Mouse (Mus musculus): ENCODE measurements at regions not wholly inside any gene's neighbourhood (a gene's known extent, or its start where the extent isn't known, plus 50 kb on each side); places are given as distances from the start of the nearest gene placed in this dataset.

- DNase-seq (ENCODE audit: low spot score) (no peak), ATAC-seq (ENCODE audit: low FRiP score) (no peak)
- Histone ChIP-seq H3K9me3 (ENCODE audit: control insufficient read depth, low read length) (no peaks in the 10 kb centered on the region), H3K36me3 (ENCODE audit: control insufficient read depth, insufficient read depth, low read length) (no peaks in the 10 kb centered on the region), H3K4me2 (replicated peaks; ENCODE audit: low read depth, low read length) (no peak overlapping the region), H3K4me3 (ENCODE audit: low read depth, low read length) (no peak overlapping the region), H3K9ac (ENCODE audit: low read depth, low read length) (no peak overlapping the region), H3K4me1 (replicated peaks; ENCODE audit: control insufficient read depth, insufficient read depth, low read length) (no peaks in the 10 kb centered on the region), H3K27ac (ENCODE audit: low read depth, low read length) (no peak overlapping the region), H3K27me3 (ENCODE audit: control insufficient read depth, insufficient read depth, low read length) (no peaks in the 10 kb centered on the region)
- 88% methylated on average over 3 of the region's 3 CpGs for WGBS
Observed at GRCm38 (mm10) chr13:26338795-26339194, 431.2 kb downstream of the Hdgfl1 start.

GRCm38 (mm10) chr13:26325066-26325465 is 444.9 kb downstream of the Hdgfl1 start:
- no peaks in the 10 kb centered on the region for H3K27me3 ChIP-seq (ENCODE audit: control insufficient read depth, insufficient read depth, low read length)
- DNase-seq (ENCODE audit: low spot score) (no peak), ATAC-seq (ENCODE audit: low FRiP score) (no peak)
- no peaks in the 10 kb centered on the region for H3K4me1 ChIP-seq (replicated peaks; ENCODE audit: control insufficient read depth, insufficient read depth, low read length)
- no peak overlapping the region for H3K4me2 ChIP-seq (replicated peaks; ENCODE audit: low read depth, low read length)
- WGBS: 93% methylated on average over 3 of the region's 3 CpGs
- no peak overlapping the region for H3K9ac ChIP-seq (ENCODE audit: low read depth, low read length)
- H3K9me3 ChIP-seq (ENCODE audit: control insufficient read depth, low read length): no peaks in the 10 kb centered on the region
- no peak overlapping the region for H3K27ac ChIP-seq (ENCODE audit: low read depth, low read length)
- no peaks in the 10 kb centered on the region for H3K36me3 ChIP-seq (ENCODE audit: control insufficient read depth, insufficient read depth, low read length)
- no peak overlapping the region for H3K4me3 ChIP-seq (ENCODE audit: low read depth, low read length)

- Histone ChIP-seq H3K9me3 (ENCODE audit: control insufficient read depth, low read length) (no peaks in the 10 kb centered on the region), H3K36me3 (ENCODE audit: control insufficient read depth, insufficient read depth, low read length) (no peaks in the 10 kb centered on the region), H3K27ac (ENCODE audit: low read depth, low read length) (no peak overlapping the region), H3K9ac (ENCODE audit: low read depth, low read length) (no peak overlapping the region), H3K4me2 (replicated peaks; ENCODE audit: low read depth, low read length) (no peak overlapping the region), H3K4me3 (ENCODE audit: low read depth, low read length) (no peak overlapping the region), H3K4me1 (replicated peaks; ENCODE audit: control insufficient read depth, insufficient read depth, low read length) (no peaks in the 10 kb centered on the region), H3K27me3 (ENCODE audit: control insufficient read depth, insufficient read depth, low read length) (no peaks in the 10 kb centered on the region)
- ATAC-seq (ENCODE audit: low FRiP score) (no peak), DNase-seq (ENCODE audit: low spot score) (no peak)
- 87% methylated on average over 6 of the region's 6 CpGs for WGBS
Observed at GRCm38 (mm10) chr13:26324633-26325032, 445.3 kb downstream of the Hdgfl1 start.

- Histone ChIP-seq H3K4me3 (ENCODE audit: low read depth, low read length) (no peak overlapping the region), H3K4me1 (replicated peaks; ENCODE audit: control insufficient read depth, insufficient read depth, low read length) (no peaks in the 10 kb centered on the region), H3K9me3 (ENCODE audit: control insufficient read depth, low read length) (no peaks in the 10 kb centered on the region), H3K27ac (ENCODE audit: low read depth, low read length) (no peak overlapping the region), H3K9ac (ENCODE audit: low read depth, low read length) (no peak overlapping the region), H3K4me2 (replicated peaks; ENCODE audit: low read depth, low read length) (no peak overlapping the region), H3K36me3 (ENCODE audit: control insufficient read depth, insufficient read depth, low read length) (no peaks in the 10 kb centered on the region), H3K27me3 (ENCODE audit: control insufficient read depth, insufficient read depth, low read length) (no peaks in the 10 kb centered on the region)
- WGBS: 80% methylated on average over 5 of the region's 5 CpGs
- ATAC-seq (ENCODE audit: low FRiP score): no peak
- DNase-seq (ENCODE audit: low spot score): no peak
Observed at GRCm38 (mm10) chr13:26318557-26318956, 451.4 kb downstream of the Hdgfl1 start.

- Histone ChIP-seq H3K9ac (ENCODE audit: low read depth, low read length) (no peak overlapping the region), H3K27me3 (ENCODE audit: control insufficient read depth, insufficient read depth, low read length) (no peaks in the 10 kb centered on the region), H3K27ac (ENCODE audit: low read depth, low read length) (no peak overlapping the region), H3K4me3 (ENCODE audit: low read depth, low read length) (no peak overlapping the region), H3K4me2 (replicated peaks; ENCODE audit: low read depth, low read length) (no peak overlapping the region), H3K4me1 (replicated peaks; ENCODE audit: control insufficient read depth, insufficient read depth, low read length) (no peaks in the 10 kb centered on the region), H3K36me3 (ENCODE audit: control insufficient read depth, insufficient read depth, low read length) (no peaks in the 10 kb centered on the region), H3K9me3 (ENCODE audit: control insufficient read depth, low read length) (no peaks in the 10 kb centered on the region)
- no peak for DNase-seq (ENCODE audit: low spot score)
- 49% methylated on average over 7 of the region's 7 CpGs for WGBS
- ATAC-seq (ENCODE audit: low FRiP score): no peak
Observed at GRCm38 (mm10) chr13:26312246-26313010, 457.5 kb downstream of the Hdgfl1 start.

GRCm38 (mm10) chr13:26284073-26284444 is 485.9 kb downstream of the Hdgfl1 start:
- Histone ChIP-seq H3K9me3 (ENCODE audit: control insufficient read depth, low read length) (no peaks in the 10 kb centered on the region), H3K9ac (ENCODE audit: low read depth, low read length) (no peak overlapping the region), H3K4me1 (replicated peaks; ENCODE audit: control insufficient read depth, insufficient read depth, low read length) (no peaks in the 10 kb centered on the region), H3K27me3 (ENCODE audit: control insufficient read depth, insufficient read depth, low read length) (no peaks in the 10 kb centered on the region), H3K4me3 (ENCODE audit: low read depth, low read length) (no peak overlapping the region), H3K4me2 (replicated peaks; ENCODE audit: low read depth, low read length) (no peak overlapping the region), H3K27ac (ENCODE audit: low read depth, low read length) (no peak overlapping the region), H3K36me3 (ENCODE audit: control insufficient read depth, insufficient read depth, low read length) (no peaks in the 10 kb centered on the region)
- DNase-seq (ENCODE audit: low spot score) (no peak), ATAC-seq (ENCODE audit: low FRiP score) (no peak)
- WGBS: 74% methylated on average over 3 of the region's 3 CpGs

GRCm38 (mm10) chr13:26283397-26284072 is 486.4 kb downstream of the Hdgfl1 start:
- no peaks in the 10 kb centered on the region for H3K36me3 ChIP-seq (ENCODE audit: control insufficient read depth, insufficient read depth, low read length)
- DNase-seq (ENCODE audit: low spot score): no peak
- H3K27ac ChIP-seq (ENCODE audit: low read depth, low read length): no peak overlapping the region
- 66% methylated on average over 6 of the region's 6 CpGs for WGBS
- no peaks in the 10 kb centered on the region for H3K4me1 ChIP-seq (replicated peaks; ENCODE audit: control insufficient read depth, insufficient read depth, low read length)
- no peaks in the 10 kb centered on the region for H3K9me3 ChIP-seq (ENCODE audit: control insufficient read depth, low read length)
- H3K4me3 ChIP-seq (ENCODE audit: low read depth, low read length): no peak overlapping the region
- no peak for ATAC-seq (ENCODE audit: low FRiP score)
- no peak overlapping the region for H3K9ac ChIP-seq (ENCODE audit: low read depth, low read length)
- H3K4me2 ChIP-seq (replicated peaks; ENCODE audit: low read depth, low read length): no peak overlapping the region
- no peaks in the 10 kb centered on the region for H3K27me3 ChIP-seq (ENCODE audit: control insufficient read depth, insufficient read depth, low read length)

GRCm38 (mm10) chr13:26282291-26282690 is 487.7 kb downstream of the Hdgfl1 start:
- no peaks in the 10 kb centered on the region for H3K9me3 ChIP-seq (ENCODE audit: control insufficient read depth, low read length)
- no peaks in the 10 kb centered on the region for H3K36me3 ChIP-seq (ENCODE audit: control insufficient read depth, insufficient read depth, low read length)
- H3K27me3 ChIP-seq (ENCODE audit: control insufficient read depth, insufficient read depth, low read length): no peaks in the 10 kb centered on the region
- H3K4me3 ChIP-seq (ENCODE audit: low read depth, low read length): no peak overlapping the region
- no peak overlapping the region for H3K4me2 ChIP-seq (replicated peaks; ENCODE audit: low read depth, low read length)
- ATAC-seq (ENCODE audit: low FRiP score) (no peak), DNase-seq (ENCODE audit: low spot score) (no peak)
- H3K9ac ChIP-seq (ENCODE audit: low read depth, low read length): no peak overlapping the region
- 62% methylated on average over 3 of the region's 3 CpGs for WGBS
- H3K4me1 ChIP-seq (replicated peaks; ENCODE audit: control insufficient read depth, insufficient read depth, low read length): no peaks in the 10 kb centered on the region
- H3K27ac ChIP-seq (ENCODE audit: low read depth, low read length): no peak overlapping the region

GRCm38 (mm10) chr13:26272850-26273249 is 497.1 kb downstream of the Hdgfl1 start:
- WGBS: 97% methylated on average over 3 of the region's 3 CpGs
- no peaks in the 10 kb centered on the region for H3K36me3 ChIP-seq (ENCODE audit: control insufficient read depth, insufficient read depth, low read length)
- ATAC-seq (ENCODE audit: low FRiP score): no peak

More at GRCm38 (mm10) chr13:26272850-26273249, 497.1 kb downstream of the Hdgfl1 start:
- H3K4me2 ChIP-seq (replicated peaks; ENCODE audit: low read depth, low read length): no peak overlapping the region
- no peaks in the 10 kb centered on the region for H3K9me3 ChIP-seq (ENCODE audit: control insufficient read depth, low read length)
- DNase-seq (ENCODE audit: low spot score): no peak
- no peaks in the 10 kb centered on the region for H3K27me3 ChIP-seq (ENCODE audit: control insufficient read depth, insufficient read depth, low read length)
- no peaks in the 10 kb centered on the region for H3K4me1 ChIP-seq (replicated peaks; ENCODE audit: control insufficient read depth, insufficient read depth, low read length)
- no peak overlapping the region for H3K4me3 ChIP-seq (ENCODE audit: low read depth, low read length)
- no peak overlapping the region for H3K27ac ChIP-seq (ENCODE audit: low read depth, low read length)
- no peak overlapping the region for H3K9ac ChIP-seq (ENCODE audit: low read depth, low read length)
